Mouse (Mus musculus): ENCODE measurements at regions not wholly inside any gene's neighbourhood (a gene's known extent, or its start where the extent isn't known, plus 50 kb on each side); places are given as distances from the start of the nearest gene placed in this dataset.

GRCm38 (mm10) chr17:79154138-79154537 lies 102.4 kb downstream of the Qpct start:
- no peak for TF ChIP-seq CTCF (conservative IDR thresholded peaks at IDR 0.05 in 1 of 2, IDR thresholded peaks at IDR 0.05 in 1 of 2; ENCODE audit: low read depth in 2 of 2, low read length in 2 of 2)
- TF ChIP-seq RAD21 (IDR thresholded peaks at IDR 0.05; ENCODE audit: low read depth, low read length) = no peak
- TF ChIP-seq EP300 (IDR thresholded peaks at IDR 0.05; ENCODE audit: low read length) = no peak
- TF ChIP-seq CHD1 (IDR thresholded peaks at IDR 0.05; ENCODE audit: low read depth, low read length) = no peak
